Mouse (Mus musculus) frontal cortex, postnatal 14 days (tissue): ENCODE measurements at regions not wholly inside any gene's neighbourhood (a gene's known extent, or its start where the extent isn't known, plus 50 kb on each side); places are given as distances from the start of the nearest gene placed in this dataset.
A peak's percentile ranks its signal among the peaks of the same experiment; 100 is the strongest.

ENCODE experiments used
- DNase-seq, 2 experiments: peaks; one replicate each; pipeline ENCODE4 v3.0.0; 2022; ENCODE audit warnings: low spot score in 2 of 2

DNA sequence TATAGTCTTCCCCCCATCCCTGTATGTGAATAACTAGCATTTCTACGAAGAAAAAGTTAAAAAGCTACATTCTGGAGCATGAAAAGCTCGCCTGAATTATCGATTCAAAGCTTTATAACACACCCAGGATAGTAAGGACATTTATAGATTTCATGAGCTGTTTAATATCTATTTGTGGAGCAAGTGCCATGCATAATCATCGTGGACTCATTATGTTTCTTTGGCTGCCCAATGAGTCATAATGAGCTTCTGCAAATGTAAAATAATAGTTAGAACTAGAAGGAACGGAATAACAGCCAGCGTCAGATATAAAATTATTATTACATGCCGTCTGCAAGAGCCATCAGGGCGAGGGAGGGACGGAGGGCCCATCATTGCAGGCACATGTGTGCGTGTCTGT lies 292.4 kb downstream of the Cd83 start:
- DNase-seq: no peak

DNA sequence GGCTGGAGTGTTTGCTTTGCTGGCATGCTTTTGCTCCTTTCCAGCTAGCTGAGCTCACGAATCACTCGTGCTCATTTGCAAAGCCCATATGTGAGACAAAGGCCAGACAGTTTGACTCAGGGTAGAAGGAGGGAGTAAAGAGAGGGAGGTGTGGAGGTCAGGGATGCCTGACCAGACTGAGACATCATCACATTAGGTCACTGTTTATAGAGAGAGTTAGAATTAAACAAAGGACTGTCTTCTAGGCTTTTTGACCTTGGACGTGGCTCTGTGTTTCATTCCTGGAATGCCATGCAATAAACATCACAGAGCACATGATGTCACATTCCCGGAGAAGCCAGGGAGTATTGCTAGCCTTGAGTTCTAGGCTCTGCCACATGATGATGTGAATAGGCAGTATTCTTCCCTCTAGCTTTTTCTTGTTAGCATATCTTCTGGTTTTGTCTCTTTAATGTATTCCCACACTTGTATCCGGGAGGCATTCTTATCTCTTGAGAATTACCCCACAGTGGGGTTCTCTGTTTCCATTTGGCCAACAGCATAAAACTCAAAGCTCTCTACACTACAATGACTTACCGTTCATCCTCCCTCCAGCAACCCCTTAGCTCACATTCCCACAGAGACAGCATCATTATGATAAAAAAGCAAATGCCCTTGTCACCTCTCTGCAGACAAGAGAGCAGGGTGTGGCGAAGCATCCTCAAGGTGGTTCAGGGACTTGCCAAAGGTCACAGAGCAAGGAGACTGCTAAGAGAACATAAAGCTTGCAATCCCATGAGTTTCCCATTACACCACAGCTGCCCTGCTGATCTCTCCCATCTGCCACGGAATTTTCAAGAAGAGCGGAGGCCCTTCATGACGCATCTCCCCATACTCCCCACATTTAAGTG lies 301.3 kb downstream of the Cd83 start:
- no peak for DNase-seq

DNA sequence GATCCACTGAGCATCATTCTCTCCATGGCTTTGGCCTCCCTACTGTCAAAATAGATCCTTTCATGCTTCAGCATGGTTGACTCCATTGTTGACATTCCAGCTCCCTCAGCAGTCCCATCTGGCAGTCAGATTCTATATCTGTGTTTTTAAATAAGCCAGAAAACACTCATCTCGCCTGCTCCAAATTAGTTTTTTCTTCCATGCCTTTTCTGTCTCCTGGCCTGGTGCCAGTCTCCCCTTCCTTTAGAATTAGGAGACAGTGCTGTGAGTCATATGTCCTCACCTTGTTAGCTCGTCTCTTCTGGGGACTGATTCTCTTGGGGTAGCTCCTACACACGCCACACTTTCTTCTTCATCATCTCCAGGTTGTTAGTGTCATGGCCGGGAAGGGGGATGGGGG lies 302.2 kb downstream of the Cd83 start:
- peak in 1 of 2 experiments; percentile 37 for DNase-seq

DNA sequence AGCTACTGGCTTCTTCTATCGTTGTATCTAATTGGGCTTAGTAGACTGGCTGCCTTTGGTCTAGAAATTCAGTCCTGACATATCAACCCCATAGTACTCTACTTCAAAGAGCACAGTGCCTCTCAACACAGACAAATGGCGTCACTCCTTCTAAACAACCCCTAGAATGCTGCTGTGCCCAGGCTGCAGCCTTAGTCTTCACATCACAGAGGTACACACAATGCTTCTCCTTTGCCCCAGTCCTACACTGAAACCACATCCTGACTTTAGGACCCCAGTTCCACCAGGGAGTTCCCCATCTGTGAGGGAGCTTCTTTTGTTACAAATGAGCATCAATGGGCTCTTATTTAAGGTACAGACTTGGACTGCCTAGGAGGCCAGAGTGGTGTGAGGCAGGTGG lies 312.6 kb downstream of the Cd83 start:
- DNase-seq: no peak

DNA sequence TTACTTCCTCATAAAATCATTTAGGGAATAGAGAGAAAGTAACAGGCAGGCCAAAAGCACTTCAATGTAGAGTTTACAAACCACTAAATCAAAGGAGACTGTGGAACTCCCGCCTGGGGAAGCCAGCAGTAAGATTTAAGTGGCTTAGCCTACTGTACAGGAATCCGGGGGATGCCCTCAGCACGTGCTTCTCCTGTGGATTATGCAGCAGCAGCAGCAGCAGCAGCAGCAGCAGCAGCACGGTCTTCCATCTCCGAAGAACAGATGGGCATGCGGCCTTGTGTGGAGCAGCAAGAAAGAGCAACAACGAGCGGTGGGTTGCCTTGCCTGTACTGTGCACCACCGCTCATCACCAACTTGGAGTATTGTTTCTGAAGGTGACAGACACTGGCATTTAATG lies 314.9 kb downstream of the Cd83 start:
- no peak for DNase-seq

DNA sequence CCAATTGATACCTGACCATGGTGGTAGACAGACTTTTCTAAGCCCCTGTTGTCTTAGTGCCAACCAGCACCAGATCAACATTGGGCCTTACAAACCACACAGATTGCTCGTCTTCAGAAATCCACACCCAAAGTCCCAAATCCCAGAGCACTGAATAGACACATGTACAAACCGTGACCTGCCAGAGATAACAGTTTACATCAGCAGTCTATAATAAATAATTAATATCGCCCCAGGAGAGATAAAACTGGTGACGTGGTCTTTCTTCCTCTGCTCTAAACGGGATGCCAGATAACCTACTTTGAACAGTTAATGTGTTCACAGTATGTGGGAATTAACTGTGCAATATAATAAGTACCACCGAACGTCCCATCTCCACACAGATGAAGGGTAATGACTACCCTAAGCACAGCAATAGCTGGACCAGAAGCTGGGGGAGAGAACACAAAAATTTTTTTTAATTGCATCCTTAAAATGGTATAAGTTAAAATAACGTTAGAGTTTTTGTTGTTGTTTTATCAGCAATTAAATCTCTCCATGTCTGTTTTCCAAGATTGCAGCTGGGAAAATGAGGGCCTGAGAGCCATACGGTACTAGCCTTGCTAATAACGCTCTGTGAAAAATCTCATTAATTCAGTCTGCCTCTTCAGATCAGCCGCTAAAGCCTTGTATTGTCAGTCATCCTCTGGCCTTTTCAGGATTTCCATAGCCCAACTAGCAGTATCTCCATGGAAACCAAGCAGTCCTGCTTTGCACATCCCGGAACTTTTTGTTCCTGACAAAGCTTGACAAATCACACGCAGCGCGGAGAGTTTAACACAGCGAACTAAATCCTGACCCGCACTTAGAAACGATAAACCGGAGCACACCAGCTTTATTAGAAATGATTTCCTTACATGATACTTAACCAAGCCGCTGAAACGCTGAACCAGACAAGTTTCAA lies 315.8 kb downstream of the Cd83 start:
- peak in 1 of 2 experiments; percentile 36 for DNase-seq

DNA sequence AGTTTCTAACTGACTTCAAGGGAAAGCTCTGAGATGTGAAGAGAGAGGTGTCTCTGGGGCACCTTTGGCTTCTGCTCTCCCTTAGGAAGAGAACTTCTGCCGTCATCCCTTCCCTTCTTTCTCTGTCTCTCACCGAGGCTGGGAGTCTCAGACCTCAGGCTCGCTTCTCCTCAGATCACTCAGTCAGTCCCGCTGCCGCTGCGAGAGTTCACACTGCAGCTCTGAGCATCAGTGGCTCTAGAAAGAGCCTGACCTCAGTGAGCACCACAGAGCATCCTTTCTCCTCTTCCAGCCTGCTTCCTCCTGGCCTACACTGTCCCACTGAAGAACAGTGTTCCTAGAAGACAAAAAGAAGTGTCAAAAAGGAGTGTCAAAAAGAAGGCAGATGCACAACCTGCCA lies 316.6 kb downstream of the Cd83 start:
- DNase-seq: no peak

DNA sequence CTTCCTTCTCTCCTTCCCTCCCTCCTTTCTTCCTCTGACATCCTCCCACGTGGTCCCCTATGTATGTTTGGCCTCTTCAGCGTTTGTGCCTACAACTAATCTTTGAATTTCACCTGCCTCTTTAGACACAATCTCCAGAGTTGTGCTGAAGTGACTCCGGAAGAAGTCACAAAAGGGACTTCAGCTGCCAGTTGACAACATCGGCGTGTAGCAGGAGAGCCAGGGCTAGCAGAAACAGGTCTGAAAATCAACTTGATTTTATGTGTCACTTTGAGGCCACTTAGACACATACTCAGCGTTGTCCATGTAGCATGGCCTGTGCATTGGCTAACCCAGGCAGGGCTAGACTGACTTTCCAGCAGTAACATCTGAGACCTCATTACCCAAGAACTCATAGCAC lies 317.2 kb downstream of the Cd83 start:
- no peak for DNase-seq

DNA sequence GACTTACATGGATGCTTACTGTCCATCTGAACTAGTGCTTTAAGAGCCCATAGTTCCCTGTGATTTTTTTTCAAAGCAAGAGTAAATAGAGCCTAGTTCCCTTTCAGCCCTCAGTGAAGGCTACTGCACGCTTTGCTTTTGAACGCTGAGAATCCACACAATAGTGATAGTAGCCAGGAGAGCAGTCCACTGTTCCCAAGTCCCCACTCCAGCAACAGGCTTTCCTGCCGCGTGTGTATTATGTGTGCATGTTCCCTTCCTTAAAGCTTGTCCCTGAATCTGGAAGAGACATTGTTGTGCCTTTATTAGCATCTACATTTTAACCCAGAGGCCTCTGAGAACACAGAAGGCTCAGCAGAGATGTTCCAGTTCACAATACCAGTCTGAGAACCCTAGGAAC lies 317.7 kb downstream of the Cd83 start:
- no peak for DNase-seq

DNA sequence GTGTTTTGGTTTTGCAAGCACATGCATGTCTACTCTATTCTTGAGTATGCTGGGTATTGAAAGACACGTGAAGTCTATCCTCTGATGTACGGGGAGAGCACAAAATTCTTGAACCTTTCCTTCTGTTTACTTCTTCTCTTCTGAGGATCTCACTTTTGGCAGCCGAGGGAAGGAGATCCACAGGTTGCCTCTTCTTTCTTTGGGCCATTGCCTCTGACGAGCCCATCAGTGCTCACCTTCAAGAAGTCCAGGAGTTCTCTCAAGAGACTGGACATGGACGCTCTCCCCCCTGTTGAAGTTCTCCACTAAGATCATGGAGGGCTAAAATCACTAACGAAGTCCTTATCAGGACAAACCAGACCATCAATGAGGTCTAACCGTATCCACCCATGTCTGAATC lies 318.8 kb downstream of the Cd83 start:
- no peak for DNase-seq

DNA sequence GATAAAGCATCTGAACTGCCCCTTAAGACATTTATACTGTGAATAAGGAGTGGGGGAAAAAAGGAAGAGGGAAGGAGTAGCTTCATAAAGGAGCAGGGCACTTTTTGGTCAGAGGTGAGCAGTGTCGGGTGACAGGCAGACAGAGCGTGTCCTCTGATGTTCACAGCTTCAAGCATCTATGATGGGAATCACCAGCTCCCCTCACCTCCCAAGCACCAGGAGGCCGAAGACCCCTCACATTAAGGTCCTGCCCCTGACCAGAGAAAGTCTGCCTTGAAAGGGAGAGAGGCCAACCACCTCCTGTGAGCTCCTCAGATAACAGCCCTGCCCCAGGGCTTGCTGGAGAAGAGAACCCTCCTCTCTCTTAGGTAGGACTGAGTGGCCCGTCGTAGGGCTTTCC lies 320.6 kb downstream of the Cd83 start:
- no peak for DNase-seq

DNA sequence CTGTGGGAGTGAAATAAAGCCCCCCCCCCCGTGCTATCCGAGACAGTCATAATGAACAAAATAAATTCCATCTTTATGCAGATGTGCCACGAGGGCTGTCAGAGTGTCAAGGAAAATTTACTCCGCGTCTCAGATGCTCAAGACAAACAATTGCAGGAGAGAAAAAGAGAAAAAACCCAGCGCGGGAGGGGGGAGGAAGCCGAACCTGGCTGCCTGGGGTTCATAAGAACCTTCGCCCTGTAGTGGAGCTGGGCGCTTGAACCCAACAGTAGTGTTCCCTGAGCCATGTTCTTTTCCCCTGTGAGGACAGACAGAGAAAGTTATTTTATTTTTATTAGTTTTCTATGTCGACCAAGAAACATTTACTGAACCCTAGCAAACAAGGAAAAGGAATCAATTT lies 324.1 kb downstream of the Cd83 start:
- no peak for DNase-seq

DNA sequence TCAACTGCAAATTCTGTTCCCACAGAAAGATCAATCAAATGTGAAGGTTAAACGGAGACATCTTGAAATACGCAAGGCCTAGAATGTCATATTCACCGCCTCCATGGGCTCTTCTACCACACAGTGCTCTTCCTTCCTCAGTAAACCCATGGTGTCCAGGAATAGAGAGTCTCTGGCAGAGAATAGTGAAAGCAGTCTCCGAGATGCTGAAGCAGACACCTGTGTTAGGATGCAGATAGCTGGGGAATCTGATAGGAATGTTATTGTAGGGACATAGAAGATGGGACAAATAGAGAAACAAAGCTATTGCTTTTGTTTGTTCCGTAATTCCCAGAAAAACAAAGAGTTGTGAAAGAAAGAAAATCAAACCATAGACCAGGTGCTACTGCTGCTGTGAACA lies 328.5 kb downstream of the Cd83 start:
- DNase-seq: no peak

DNA sequence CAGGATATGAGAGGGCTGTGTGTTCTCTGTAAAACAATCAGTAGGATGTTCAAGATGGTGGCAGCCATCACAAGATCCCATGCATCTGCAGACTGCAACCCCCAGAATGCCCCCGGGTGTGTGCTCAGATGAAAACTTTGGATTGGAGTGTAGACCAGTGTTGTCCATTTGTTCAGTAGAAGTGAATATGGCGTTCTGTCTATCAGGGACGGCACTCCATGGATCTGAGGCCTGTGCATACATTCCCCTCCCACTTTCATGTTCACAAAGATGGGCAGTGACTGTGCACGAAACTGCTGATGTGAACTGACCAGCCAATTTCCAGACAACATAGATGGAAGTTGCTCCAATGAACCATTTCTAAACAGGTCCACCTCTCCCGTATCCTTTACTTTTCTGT lies 330.3 kb downstream of the Cd83 start:
- DNase-seq: no peak

DNA sequence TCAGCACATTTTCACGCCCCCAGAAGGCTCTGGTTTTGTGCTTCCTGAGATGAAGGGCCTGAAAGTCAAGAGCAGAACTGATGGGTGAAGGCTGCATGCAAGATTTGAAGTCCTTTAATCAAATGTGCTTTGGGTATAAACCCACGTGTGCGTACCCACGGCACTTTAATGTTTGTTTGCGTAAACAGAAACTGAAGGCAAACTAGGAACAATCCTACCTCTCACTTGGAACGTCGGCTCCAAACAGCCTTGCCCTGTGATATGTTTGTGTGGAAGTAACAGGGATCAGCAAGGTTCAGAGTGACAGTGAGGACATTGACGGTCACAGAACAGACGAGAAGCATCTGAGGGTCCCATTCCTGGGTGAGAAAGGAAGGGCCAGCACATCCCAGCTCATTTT lies 333.3 kb downstream of the Cd83 start:
- no peak for DNase-seq

DNA sequence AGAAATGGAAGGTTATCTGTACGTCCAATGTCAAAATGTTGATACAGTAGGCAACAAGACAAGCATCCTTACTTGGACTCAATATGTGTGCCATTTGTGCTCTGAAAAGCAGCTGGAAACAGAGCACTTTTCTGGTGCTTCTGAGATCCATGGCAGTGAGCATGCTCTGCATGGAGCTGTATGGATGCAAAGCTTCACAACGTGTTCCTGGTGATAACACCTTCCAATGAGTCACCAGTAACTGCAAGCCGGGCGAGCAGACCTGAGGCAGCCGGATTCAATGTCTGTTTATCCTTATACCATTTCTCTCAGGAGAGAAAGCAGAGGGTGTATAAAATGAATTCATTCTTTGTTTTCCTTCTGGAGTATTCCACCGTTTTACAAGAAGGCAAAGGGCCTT lies 334.3 kb downstream of the Cd83 start:
- no peak for DNase-seq

DNA sequence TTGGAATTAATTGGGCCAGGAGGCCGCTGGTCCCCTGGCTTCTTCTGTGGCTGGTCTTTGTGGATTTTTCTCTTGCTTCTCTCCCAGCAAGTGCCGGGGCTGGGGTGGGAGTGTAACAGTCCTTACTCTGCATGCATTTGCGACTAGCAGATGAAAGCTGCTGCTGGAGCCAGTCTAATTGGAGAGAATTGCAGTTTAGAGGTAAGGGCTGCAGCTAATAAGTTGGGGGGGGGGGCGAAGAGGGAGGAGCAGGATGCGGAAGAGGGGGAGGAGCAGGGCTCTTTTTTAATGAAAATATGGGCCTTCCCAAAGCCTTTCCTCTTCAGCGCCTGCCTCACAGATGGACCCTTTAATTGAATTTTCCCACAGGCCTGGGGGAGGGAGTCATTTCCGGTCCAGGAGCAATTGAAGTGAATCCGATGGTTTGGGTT lies 336.7 kb downstream of the Cd83 start:
- no peak for DNase-seq

DNA sequence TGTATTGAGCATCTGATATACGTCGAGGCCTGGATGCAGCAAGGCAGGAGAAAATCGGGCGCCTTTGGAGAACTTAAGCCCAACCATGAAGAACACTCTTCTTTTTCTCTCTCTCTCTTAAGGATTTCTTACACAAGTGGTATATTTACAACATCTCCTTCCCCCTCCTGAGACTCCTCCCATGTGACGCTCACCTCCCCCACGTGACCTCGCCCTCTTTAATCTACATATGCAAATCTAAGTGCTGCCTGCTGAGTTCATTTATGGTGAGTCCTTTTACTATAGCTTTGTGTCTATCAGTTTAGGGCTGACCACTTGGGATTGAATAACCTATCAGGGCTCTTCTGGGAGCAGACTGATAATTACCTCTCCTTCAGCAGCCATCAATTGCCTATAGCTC lies 337.4 kb downstream of the Cd83 start:
- no peak for DNase-seq

DNA sequence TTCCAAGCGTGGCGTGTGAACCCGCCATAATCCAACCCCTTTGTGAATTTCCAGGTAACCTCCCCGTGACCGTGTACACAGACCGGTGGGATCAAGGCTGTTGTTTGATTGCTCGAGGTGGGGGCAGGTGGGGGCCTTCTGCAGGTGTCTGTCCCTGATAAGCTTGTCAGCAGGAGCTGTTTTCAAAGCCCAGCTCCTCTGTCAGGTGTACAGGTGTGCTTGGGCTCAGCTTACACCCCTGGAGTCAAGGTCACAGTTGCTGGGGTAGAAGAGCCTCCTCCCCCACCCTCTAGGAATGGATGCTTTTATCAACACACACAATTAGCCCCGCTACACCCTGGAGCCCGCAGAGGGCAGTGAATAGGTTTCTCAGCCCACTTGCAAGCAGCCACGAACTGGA lies 341.6 kb downstream of the Cd83 start:
- no peak for DNase-seq

DNA sequence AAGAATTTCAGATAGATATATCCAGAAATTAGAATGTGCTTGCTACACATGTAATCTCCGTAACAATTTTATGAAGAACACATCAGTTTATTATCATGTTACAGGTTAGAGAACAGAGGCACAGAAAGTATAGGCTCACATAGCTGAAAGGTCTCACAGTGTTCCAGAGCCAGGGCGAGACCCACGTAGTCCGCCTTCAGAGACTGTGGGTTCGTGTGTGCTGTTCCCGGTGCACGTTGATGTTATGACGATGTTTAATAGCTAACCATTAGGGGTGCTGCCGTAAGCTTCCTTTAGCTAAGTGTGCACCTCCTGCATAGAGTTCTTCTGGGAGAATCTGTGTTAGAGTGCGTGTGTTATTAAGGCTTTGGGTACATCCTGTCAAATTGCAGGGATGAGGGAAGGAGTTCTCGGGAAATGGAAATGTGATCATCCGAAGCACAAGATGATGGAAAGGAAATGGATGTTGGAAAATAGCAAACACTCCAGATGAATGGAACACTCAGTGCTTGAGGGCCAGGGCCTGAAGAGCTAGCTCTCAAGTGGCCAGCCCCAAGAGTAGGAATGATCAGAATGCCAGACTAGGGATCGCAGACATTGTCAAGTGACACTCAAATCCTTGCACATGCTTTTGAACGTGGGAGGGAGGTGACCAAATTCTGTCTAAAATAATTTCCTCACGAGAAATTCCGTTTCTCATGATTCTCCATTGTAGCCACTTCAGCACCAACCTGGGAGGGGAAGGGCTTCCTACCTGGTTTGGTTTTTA lies 344.1 kb downstream of the Cd83 start:
- DNase-seq: no peak

DNA sequence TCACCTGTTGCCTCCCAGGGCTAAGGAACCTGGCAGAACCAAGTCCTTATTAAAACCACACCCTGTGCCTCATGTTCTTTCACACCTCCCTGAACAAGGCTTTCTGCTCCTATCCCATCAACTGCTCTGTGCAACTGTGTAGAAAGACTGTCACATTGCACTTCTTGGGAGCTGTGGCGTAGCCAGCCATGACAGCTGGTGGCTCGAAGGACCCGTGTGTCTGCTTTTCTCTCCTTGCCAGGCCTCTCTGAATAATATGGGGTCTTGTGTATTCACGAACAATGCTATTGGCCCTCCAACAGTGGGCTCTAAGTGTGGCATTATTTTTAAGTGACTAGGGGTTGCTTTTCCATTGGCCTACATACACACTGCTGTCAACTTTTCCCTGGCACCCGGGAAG lies 347.3 kb downstream of the Cd83 start:
- DNase-seq: no peak

DNA sequence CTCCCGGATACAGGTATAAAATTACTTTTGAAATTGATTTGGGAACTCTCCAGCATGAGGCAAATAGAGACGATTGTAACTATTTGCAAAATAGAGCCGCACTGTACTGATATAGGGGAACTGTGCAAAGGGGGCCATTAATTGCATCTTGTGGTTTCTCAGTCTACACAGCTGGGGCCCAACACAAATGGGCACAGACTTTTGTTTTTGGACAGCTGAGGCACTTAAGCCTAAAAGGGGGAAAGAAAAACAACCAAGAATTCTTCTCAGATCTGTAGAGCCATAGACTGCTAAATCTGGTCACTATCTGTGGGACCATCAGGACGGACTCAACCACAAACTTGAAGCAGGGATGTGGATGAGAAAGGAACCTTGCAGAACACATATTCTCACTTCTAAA lies 347.9 kb downstream of the Cd83 start:
- no peak for DNase-seq
